Mouse (Mus musculus): ENCODE results near the gene Gcn1l1. TPM values are rescaled to one million over a fixed set of nuclear protein-coding genes. Genes with fewer than 3 reads are reported as not detected.

Gene Gcn1l1
- polyA plus RNA-seq, 1 experiment from 2014 or later, result 41.7 TPM

GRCm38 (mm10) chr5:115652681-115653575 is 87.9 kb downstream of the Gcn1l1 start:
- Histone ChIP-seq H3K27me3 (no peaks in the 10 kb centered on the region), H3K9ac (peak overlapping the region; percentile 62), H3K4me1 (peaks cover 18% of the 10 kb centered on the region), H3K9me3 (replicated peaks) (no peaks in the 10 kb centered on the region), H3K27ac (peak overlapping the region; percentile 70), H3K36me3 (ENCODE audit: poor library complexity, severe bottlenecking) (peaks cover 15% of the 10 kb centered on the region), H3K4me2 (peak overlapping the region; percentile 67), H3K4me3 (peak overlapping the region; percentile 39)
- ATAC-seq, result peak; percentile 100
- 4% methylated on average over 35 of the region's 35 CpGs for WGBS

GRCm38 (mm10) chr5:115653776-115654175 is 88.7 kb downstream of the Gcn1l1 start:
- Histone ChIP-seq H3K27me3 (no peaks in the 10 kb centered on the region), H3K9me3 (replicated peaks) (no peaks in the 10 kb centered on the region), H3K4me3 (no peak overlapping the region), H3K4me1 (peaks cover 18% of the 10 kb centered on the region), H3K27ac (no peak overlapping the region), H3K4me2 (no peak overlapping the region), H3K9ac (no peak overlapping the region), H3K36me3 (ENCODE audit: poor library complexity, severe bottlenecking) (peaks cover 7% of the 10 kb centered on the region; the same call in 1 of the 2 replicates)
- no peak for ATAC-seq
- 92% methylated on average over 12 of the region's 12 CpGs for WGBS

DNA sequence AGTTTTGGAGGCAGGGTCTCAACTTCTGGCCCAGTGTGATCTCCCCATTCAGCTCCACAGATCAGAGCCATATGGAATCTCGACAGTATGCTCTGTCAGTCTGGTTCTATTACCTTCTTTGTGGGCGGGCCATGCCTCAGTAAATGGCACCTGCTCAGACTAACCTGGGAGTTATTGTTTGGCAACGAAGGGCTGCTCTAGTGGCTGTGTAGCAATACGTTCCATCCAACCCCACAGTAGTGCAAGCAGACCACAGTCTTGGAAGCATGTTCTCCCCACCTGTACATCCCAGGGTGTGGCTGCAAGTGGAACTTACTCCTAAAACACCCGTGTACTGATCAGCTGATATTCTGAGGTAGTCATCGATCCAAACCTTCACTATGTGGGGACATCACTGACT is 91.6 kb downstream of the Gcn1l1 start:
- Histone ChIP-seq H3K27ac (no peak overlapping the region), H3K27me3 (no peaks in the 10 kb centered on the region)

GRCm38 (mm10) chr5:115657234-115657633 is 92.2 kb downstream of the Gcn1l1 start:
- 87% methylated on average over 1 of the region's 1 CpGs for WGBS
- peaks cover 4% of the 10 kb centered on the region for H3K4me1 ChIP-seq
- no peak overlapping the region for H3K27ac ChIP-seq

More for the DNA sequence above, 91.6 kb downstream of the Gcn1l1 start:
- H3K4me2 ChIP-seq, result no peak overlapping the region
- H3K9ac ChIP-seq, result no peak overlapping the region
- H3K9me3 ChIP-seq (replicated peaks), result no peaks in the 10 kb centered on the region
- no peak overlapping the region for H3K4me3 ChIP-seq
- WGBS, result 77% methylated on average over 6 of the region's 6 CpGs
- H3K36me3 ChIP-seq (ENCODE audit: poor library complexity, severe bottlenecking), result peaks cover 11% of the 10 kb centered on the region; the same call in 1 of the 2 replicates
- ATAC-seq, result no peak
- peaks cover 10% of the 10 kb centered on the region for H3K4me1 ChIP-seq

DNA sequence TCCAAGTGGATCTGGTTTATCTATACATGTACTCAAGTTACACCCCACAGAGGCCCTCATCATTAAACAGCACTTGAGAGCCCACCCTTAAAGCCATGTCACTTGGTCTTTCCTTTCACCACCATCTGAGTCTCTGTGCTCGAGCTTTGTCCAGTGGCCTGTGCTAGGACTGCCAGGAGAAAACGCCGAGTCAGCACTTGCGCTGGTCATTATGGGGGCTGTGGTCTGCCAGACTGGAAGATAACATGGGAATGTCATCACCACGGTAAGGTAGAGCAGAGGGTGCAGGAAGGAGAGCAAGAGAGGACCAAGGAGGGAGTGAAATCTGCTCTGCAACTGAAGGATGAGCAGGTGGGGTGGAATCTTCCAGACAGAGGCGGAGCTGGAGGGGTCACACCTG is 93.3 kb downstream of the Gcn1l1 start:
- no peaks in the 10 kb centered on the region for H3K27me3 ChIP-seq
- H3K36me3 ChIP-seq (ENCODE audit: poor library complexity, severe bottlenecking), result peaks cover 11% of the 10 kb centered on the region; the same call in 1 of the 2 replicates
- H3K4me3 ChIP-seq, result no peak overlapping the region
- ATAC-seq, result no peak
- 87% methylated on average over 6 of the region's 6 CpGs for WGBS
- H3K27ac ChIP-seq, result no peak overlapping the region
- no peaks in the 10 kb centered on the region for H3K4me1 ChIP-seq
- no peaks in the 10 kb centered on the region for H3K9me3 ChIP-seq (replicated peaks)
- H3K9ac ChIP-seq, result no peak overlapping the region
- no peak overlapping the region for H3K4me2 ChIP-seq

More at GRCm38 (mm10) chr5:115657234-115657633, 92.2 kb downstream of the Gcn1l1 start:
- Histone ChIP-seq H3K9me3 (replicated peaks) (no peaks in the 10 kb centered on the region), H3K4me2 (no peak overlapping the region), H3K36me3 (ENCODE audit: poor library complexity, severe bottlenecking) (peaks cover 11% of the 10 kb centered on the region; the same call in 1 of the 2 replicates), H3K27me3 (no peaks in the 10 kb centered on the region), H3K9ac (no peak overlapping the region), H3K4me3 (no peak overlapping the region)
- ATAC-seq, result no peak

GRCm38 (mm10) chr5:115662658-115663057 is 97.6 kb downstream of the Gcn1l1 start:
- peaks cover 11% of the 10 kb centered on the region; the same call in 1 of the 2 replicates for H3K36me3 ChIP-seq (ENCODE audit: poor library complexity, severe bottlenecking)
- no peak overlapping the region for H3K4me2 ChIP-seq
- H3K27me3 ChIP-seq, result no peaks in the 10 kb centered on the region
- WGBS, result 85% methylated on average over 22 of the region's 22 CpGs
- H3K9ac ChIP-seq, result no peak overlapping the region
- no peak for ATAC-seq
- H3K9me3 ChIP-seq (replicated peaks), result no peaks in the 10 kb centered on the region
- H3K4me1 ChIP-seq, result peaks cover 10% of the 10 kb centered on the region
- H3K27ac ChIP-seq, result no peak overlapping the region
- no peak overlapping the region for H3K4me3 ChIP-seq

DNA sequence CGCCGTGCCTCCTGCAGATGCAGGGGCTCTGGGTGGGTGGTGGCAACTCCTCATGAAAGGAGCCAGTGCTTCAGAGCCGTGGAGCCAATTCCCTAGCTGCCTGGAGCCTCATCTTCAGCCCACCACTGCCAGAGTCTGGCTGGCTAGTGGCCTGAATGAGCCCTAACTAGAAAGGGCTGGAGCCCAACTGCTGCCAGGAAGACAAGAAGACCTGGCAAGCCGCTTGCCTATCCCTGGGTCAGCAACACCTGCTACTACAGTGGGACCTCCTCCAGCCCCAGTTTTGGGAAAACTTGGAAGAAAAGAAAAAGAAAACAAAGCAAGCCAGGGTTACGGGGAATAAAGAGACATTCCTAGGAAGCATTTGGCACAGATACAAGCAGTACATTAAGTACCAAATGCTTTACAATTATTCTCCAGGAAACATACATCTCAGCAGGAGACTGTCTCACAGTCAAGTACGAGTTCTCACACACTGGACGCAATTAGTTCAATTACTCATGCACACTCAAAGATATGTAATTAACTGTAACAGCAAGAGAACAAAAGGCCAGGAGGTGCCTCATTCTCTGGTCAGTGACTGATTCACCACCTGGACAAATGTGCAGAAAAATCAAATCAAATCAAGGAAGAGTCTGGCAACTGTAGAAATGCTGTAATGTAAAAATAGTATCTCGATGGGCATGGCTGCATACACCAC is 101.5 kb downstream of the Gcn1l1 start:
- H3K4me2 ChIP-seq, result no peak overlapping the region
- H3K27me3 ChIP-seq, result no peaks in the 10 kb centered on the region
- no peak for ATAC-seq
- peak overlapping the region; percentile 41 for H3K27ac ChIP-seq
- H3K4me3 ChIP-seq, result no peak overlapping the region
- H3K9ac ChIP-seq, result no peak overlapping the region
- no peaks in the 10 kb centered on the region for H3K36me3 ChIP-seq (ENCODE audit: poor library complexity, severe bottlenecking)
- H3K4me1 ChIP-seq, result peaks cover 17% of the 10 kb centered on the region
- no peaks in the 10 kb centered on the region for H3K9me3 ChIP-seq (replicated peaks)
- WGBS, result 38% methylated on average over 8 of the region's 8 CpGs

- Histone ChIP-seq H3K27me3 (no peaks in the 10 kb centered on the region), H3K9ac (no peak overlapping the region), H3K27ac (no peak overlapping the region), H3K4me2 (no peak overlapping the region), H3K36me3 (ENCODE audit: poor library complexity, severe bottlenecking) (no peaks in the 10 kb centered on the region), H3K4me1 (peaks cover 17% of the 10 kb centered on the region), H3K9me3 (replicated peaks) (no peaks in the 10 kb centered on the region), H3K4me3 (no peak overlapping the region)
- WGBS, result 69% methylated on average over 8 of the region's 8 CpGs
- ATAC-seq, result no peak
These were observed 102.2 kb downstream of the Gcn1l1 start for GRCm38 (mm10) chr5:115667210-115667609.

DNA sequence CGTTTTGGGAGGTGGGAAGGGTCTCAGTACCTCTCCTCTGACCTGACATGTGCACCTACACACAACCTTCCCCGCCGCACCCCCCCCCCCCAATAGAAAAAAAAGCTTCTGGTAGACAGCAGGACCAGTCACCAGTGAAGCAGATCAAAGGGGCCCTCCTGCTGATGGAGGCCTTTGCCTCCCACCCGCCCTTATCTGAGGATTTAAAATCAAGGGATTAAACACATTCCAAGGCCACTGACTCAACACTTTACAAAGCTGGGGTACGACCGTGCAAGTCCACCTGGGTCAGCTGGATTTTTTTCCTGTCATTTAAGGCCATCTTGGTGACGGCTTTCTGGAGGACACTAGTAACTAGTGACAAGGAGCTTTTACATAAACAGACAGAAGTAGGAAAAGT is 102.8 kb downstream of the Gcn1l1 start:
- H3K27ac ChIP-seq, result no peak overlapping the region
- peaks cover 17% of the 10 kb centered on the region for H3K4me1 ChIP-seq
- H3K4me2 ChIP-seq, result no peak overlapping the region
- no peaks in the 10 kb centered on the region for H3K36me3 ChIP-seq (ENCODE audit: poor library complexity, severe bottlenecking)
- no peak overlapping the region for H3K4me3 ChIP-seq
- H3K27me3 ChIP-seq, result no peaks in the 10 kb centered on the region
- H3K9me3 ChIP-seq (replicated peaks), result no peaks in the 10 kb centered on the region
- 8% methylated on average over 7 of the region's 7 CpGs for WGBS
- no peak for ATAC-seq
- H3K9ac ChIP-seq, result no peak overlapping the region

- H3K4me3 ChIP-seq, result no peak overlapping the region
- no peaks in the 10 kb centered on the region for H3K27me3 ChIP-seq
- 84% methylated on average over 12 of the region's 12 CpGs for WGBS
- H3K4me1 ChIP-seq, result peaks cover 17% of the 10 kb centered on the region
- no peaks in the 10 kb centered on the region for H3K9me3 ChIP-seq (replicated peaks)
- ATAC-seq, result no peak
- H3K9ac ChIP-seq, result no peak overlapping the region
- H3K27ac ChIP-seq, result no peak overlapping the region
- H3K4me2 ChIP-seq, result no peak overlapping the region
- no peaks in the 10 kb centered on the region for H3K36me3 ChIP-seq (ENCODE audit: poor library complexity, severe bottlenecking)
These were observed 103.9 kb downstream of the Gcn1l1 start for GRCm38 (mm10) chr5:115668986-115669385.

DNA sequence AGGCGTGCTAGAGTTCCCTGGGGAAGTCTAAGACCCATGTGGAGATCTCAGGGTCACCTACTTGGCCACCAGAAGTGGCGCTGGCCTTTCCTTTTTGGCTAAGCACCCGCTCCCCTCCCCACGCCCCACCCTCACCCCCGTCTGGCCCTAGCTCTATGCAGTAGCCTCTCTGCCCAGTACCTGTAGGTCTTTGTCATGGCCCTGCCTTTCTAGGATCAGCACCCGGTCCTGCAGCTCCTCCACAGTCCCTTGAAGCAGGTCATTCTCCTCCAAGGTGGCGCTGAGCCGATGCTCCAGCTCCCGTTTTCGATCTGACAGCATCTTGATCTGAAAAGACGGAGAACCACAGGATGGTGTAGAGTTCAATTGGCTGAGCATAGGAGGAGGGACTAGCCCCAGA is 104.9 kb downstream of the Gcn1l1 start:
- H3K4me1 ChIP-seq, result peaks cover 17% of the 10 kb centered on the region
- no peak overlapping the region for H3K27ac ChIP-seq
- no peak for ATAC-seq
- H3K9ac ChIP-seq, result no peak overlapping the region
- H3K36me3 ChIP-seq (ENCODE audit: poor library complexity, severe bottlenecking), result no peaks in the 10 kb centered on the region
- 91% methylated on average over 11 of the region's 11 CpGs for WGBS
- H3K4me3 ChIP-seq, result no peak overlapping the region
- H3K4me2 ChIP-seq, result no peak overlapping the region
- H3K27me3 ChIP-seq, result no peaks in the 10 kb centered on the region
- H3K9me3 ChIP-seq (replicated peaks), result no peaks in the 10 kb centered on the region

- no peaks in the 10 kb centered on the region for H3K27me3 ChIP-seq
- H3K9ac ChIP-seq, result no peak overlapping the region
- no peaks in the 10 kb centered on the region for H3K9me3 ChIP-seq (replicated peaks)
- no peak overlapping the region for H3K4me2 ChIP-seq
- 91% methylated on average over 2 of the region's 2 CpGs for WGBS
- no peak overlapping the region for H3K4me3 ChIP-seq
- H3K27ac ChIP-seq, result no peak overlapping the region
- no peaks in the 10 kb centered on the region for H3K36me3 ChIP-seq (ENCODE audit: poor library complexity, severe bottlenecking)
- peaks cover 17% of the 10 kb centered on the region for H3K4me1 ChIP-seq
- no peak for ATAC-seq
These were observed 105.4 kb downstream of the Gcn1l1 start for GRCm38 (mm10) chr5:115670406-115670805.

Data from forebrain, embryonic 13.5 days (tissue).